Mouse (Mus musculus) T-helper 2 cell (primary cell): Measurements from ENCODE around the gene Msgn1.

ENCODE experiments used
- in situ Hi-C: fragments of 300-600 bp; cut with MboI, MseI; formaldehyde crosslinking; loops from one replicate; pipeline ENCODE4 v1.15.1; 2025; ENCODE audit warnings: high pct_unique_total_duplicates

Msgn1 gene

DNA sequence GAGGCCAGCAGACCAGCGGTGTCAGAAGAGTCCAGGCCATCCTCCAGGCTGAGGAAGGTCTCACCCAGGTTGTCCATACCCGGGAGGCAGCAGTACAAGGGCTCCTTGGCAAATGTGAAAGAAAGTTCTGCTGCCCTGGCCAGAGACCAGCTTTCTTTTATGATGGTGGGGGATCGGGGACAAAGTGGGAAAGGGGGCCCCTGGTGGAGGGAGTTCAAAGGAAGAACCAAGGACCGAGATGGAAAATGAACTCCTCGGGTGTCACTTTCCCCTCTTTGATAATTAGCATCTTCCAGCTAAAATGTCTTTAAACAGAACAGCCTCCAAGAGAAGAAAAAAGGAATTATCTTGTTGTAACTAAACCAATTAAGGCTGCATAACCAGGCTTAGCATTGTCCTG, at the start of gene Msgn1:
Gene Msgn1 (minus strand): TSS at position 101 of the 400 bp plus-strand sequence.
- in situ Hi-C loops: no loop called here

DNA sequence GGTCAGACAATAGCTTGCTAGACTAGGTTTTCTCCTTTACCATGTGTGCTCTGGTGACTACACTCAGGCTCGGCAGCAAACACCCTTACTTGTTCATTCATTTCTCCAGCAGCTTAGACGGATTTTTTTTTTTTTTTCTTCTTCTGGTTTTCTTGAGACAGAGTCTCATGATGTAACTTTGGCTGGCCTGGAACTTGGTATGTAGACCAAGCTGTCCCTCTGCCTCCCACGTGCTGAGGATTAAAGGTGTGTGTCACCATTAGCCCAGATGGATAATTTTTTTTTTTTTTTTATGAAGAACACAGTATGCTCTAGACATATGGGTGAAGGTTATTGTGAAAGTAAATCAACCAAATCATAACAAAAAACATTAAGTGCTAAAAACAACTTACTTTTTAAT, 41.5 kb upstream of the Msgn1 start:
- in situ Hi-C loops: no loop called here

DNA sequence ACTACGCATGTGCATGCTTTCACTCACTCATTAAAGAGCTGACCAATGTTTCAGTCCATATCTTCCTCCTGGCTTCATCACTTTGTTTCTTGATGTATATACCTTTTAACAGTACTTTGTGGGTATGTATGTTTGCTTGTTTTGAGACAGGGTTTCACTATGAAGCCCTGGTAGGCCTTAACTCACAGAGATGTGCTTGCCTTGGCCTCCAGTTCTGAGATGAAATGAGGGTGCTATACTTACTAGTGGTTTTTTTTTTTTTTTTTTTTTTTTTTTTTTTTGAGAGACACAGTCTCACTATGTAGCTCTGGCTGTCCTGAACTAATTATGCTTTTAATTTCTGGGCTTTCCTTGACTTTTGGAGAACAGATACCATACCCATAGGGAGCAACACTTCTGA, 38.7 kb upstream of the Msgn1 start:
- in situ Hi-C loops: no loop called here

DNA sequence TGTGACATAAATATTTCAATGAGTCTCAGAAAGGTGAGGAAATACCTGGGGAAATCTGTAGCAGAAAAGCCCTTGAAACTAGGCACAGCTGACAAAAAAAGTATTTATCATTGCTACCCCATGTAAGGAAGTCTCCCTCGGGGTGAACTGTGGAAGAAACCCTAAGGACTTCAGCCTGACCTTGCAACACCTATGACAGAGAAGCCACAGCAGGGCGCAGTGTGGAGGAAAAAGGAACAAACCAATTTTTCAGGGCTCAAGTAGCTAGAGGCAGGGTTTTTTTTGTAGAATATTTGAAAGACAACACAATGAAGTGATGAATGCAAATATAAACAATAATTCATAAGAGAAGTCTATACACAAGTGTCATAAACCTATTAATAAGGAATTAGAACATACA, 27.2 kb upstream of the Msgn1 start:
- in situ Hi-C loops: no loop called here

DNA sequence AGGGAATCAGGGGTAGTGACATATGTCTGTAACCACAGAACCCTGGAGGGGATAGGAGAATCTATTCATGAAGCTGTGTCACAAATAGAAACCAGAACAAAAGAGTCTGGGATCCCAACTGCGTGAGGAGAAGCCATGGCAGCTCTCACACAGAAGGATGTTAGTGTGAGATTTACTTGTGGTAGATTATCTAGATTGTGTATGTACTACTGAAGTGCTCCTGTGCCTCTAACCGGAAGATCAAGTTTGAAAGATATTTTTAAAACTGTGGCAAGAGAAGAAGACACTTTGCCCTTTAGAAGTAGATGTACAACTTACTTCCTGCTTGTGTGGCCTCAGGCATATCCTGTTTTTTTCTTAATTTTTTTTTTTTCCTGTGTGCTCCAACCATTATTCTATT, 21.5 kb upstream of the Msgn1 start:
- in situ Hi-C loops: no loop called here

DNA sequence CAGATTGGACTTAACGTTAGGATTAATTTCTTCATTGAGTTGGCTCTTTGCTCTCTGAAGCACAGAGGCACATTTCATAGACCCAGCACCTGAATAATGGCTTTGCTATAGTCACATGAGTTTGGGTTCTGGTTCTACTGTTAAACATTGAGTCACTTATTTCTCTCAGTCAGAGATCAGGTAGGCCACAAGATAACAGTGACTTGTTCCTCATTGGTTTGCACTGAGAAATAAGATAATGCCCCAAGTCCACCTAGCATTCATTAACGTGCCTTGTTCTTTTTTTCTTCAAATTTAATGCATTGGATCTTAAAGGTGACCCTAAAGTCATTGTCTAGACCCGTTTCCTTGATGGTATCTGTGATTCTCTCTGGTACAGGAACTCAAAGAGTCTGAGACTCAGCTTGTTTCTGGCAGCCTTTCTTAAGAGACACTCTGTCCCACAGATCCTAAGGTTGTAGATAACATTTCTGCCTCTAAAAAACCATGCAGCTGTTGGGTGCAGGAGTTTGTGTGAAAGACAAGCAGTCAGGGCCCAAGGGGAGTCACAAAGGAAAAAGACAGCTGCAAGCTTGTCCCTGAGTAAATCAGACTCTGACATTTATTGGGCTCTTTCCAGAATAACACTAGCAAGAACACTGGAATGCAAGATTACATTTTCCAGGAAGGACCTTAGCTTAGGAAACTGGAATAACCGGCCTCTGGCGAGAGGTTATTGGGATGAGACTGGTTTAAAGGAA, 17.9 kb upstream of the Msgn1 start:
- in situ Hi-C loops: no loop called here

DNA sequence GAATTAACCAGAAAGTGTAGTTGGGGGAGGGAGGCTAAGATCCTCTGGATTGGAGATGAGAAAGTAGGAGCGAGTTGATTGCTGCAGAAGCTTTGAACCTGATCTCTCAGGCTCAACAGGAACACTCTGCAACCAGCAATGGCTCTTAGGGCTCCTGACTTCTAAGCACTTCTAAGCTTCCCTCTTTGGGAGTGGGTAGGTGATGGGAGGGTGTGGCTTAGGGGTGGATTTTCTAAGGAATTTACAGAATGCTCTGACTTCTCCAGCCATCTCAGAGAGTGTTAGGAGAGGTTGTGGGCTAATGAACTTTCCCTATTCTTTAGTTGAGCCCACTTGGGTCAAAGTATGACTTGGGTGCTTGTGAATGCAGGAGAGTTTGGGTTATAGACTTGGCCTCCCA, 17.4 kb upstream of the Msgn1 start:
- in situ Hi-C loops: no loop called here

DNA sequence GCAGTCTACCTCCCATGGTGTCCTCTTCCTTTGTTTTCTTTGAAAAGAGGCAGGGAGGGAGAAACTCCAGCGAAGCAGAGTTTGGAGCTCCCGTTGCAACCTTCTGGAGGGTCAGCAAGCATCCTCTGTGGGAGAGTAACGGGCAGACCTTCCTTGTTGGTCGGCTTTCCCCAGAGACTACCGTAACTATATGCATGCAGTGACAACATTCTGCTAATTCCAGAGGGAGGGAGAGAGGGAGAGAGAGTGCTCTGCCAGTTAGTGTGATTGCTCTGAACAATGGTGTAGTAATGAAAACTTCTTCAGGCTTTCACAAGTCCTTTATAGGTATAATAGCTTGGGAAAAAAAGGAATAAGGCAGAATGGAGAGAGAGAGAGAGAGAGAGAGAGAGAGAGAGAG, 15.9 kb upstream of the Msgn1 start:
- in situ Hi-C loops: no loop called here

DNA sequence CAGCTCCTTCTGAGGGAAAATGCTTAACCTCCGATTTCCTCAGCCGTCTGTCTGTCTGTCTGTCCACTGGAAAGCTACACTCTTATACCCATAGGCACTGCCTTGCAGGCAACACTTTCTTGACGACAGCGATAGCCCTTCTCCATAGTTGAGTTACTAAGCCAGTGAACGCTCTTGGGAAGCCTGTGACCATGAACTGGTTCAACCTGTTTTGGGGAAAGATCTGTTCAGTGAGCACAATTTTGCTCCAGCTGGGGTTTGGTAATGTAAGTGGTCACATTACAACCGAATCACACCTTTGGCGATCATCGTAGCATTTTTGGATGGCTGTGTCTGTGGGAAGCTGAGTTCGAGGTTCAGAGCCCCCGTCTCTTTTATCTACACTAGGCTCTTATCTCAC, 14.3 kb upstream of the Msgn1 start:
- in situ Hi-C loops: no loop called here

DNA sequence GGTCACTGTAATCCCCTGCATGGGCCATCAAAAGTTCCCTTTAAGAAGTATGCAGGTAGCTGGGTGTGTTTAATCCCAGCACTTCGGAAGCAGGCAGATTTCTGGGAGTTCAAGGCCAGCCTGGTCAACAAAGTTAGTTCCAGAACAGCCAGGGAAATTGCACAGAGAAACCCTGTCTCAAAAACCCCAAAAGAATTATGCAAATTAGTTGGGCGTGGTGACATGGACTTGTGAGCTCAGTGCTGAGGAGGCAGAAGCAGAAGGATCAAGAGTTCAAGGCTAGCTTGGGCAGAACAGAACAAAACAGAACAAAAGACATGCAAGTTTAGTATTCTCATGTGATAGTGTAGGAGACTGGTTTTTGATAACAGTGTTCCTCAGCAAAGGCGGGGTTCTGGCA, 13.8 kb upstream of the Msgn1 start:
- in situ Hi-C loops: no loop called here

DNA sequence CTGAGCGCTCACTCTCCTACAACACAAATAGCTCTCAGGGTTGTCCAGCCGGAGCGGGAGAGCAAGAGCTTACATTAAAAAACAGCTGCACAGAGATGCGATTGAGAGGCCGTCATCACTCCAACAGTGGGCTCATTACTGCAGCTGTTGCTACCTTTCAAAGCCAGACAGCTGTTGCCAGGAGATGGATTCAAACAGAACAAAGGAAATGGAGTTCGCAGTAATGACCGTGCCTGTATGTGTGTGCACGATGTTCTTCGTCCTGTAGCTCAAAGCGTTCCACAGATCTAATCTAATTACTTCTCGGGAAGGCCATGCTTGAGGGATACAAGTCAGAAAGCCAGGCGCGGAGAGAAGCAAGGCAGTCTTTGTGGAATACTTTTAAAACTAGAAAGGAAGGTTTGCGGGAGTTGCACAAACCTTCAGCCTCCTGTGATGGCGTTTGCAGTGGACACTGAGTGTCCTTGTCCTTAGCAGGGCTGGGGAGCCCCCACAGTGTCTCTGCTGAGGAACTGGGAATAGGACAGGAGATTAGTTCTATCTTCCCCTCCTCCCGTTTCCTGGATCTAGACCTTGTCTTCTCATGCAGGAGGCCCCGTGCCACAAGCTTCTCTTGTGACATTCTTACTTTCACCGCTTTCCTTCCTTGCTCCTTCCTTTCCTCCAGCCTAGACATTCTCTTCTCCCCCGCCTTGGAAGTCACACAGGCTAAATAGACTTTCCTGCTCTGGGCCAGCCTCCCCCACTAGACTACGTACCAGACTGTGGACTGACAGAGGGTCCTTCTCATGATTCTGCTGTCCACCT, 13.0 kb upstream of the Msgn1 start:
- in situ Hi-C loops: no loop called here

DNA sequence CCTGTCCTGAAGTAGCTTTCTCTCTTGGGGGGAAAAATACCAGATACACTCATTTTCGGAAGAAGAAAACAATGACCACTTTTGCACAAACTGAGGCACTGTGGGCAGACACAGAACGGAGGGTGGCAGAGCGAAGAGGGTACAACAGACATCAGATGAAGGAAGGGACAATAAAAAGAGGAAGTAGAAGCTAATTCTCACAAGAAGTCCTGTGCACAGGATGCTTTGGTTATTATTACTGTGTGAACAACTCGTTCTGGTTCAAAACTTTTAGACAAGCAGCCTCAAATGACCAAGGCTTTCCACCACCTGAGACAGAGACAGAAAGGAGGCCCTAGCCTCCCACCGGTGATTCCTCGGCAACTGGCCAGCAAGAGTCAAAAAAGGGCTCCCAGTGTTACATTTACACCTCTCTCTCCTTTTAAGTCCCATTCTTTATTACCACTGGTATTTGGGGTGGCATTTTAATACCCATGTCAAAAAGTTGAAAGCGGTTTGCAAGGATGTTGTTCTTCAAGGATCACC, 9.0 kb upstream of the Msgn1 start:
- in situ Hi-C loops: no loop called here

DNA sequence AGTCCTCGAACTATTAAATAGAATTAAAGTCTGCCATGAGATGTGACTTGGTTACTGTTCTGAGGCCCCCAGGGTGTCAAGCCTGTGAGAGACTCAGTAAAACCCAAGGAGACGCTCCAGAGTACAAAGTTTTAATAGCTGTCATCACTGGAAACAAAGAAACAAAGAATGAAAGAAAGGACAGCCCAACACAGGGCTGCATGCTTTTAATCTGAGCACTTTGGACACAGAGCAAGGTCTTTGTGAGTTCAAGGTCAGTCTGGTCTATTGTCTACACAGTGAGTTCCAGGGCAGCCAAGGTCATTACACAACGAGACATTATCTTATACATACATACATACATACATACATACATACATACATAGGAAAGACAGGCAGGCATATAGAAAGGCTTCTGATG, 7.7 kb upstream of the Msgn1 start:
- in situ Hi-C loops: no loop called here

DNA sequence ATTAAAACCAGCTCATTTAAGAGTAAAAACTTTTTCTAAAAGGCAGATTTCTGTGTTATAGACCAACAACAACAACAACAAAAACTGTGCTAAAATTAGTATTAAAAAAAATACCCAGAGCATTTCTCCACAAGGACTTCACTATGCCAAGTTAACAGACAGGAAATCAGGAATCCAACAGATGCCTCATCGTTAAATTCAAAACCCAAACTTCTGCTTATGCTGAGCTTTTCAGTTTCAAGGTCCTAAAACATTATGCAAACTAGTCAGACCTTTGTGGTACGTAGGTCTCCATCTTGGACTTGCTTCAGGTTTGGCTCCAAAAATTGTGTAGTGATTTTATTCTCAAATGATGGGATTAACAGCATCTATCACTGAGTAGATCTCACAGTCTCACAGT, 6.8 kb upstream of the Msgn1 start:
- in situ Hi-C loops: no loop called here

DNA sequence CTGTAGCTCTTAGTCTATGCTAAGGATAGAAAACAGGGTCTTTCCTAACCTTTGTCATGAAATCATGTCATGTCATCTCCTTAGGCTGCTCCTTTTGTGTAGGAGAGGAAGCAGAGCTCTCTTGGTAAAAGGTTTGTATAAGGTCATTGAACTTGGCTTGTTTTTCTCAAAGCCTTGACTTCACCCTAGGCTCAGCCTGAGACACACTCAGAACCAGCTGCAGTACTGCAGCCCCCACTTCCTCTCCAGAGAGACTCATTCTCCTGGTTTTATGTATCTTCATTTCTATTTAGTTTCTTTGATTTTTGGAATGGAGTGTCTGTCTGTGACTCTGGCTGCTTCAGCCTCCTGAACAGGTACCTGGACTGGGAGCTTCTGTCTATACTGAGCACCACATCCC, 6.0 kb upstream of the Msgn1 start:
- in situ Hi-C loops: no loop called here

DNA sequence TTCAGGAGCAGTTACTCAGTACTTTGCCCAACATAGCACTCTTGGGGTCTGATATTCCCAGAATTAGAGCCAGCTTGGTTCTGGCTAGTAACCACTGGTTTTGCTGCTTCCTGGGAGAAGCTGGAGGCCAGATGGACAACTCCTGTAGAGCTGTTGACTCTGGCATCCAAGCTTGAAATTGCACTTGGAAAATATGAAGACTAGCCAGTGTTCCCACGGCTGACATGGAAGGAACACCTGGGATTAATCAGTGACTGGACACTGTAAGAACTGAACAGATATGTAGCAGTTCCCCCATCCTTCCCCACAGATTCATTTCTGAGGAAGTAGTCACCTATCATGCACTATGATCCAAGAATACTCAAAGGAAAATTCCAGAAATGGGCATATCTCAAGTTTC, 4.1 kb upstream of the Msgn1 start:
- in situ Hi-C loops: no loop called here

DNA sequence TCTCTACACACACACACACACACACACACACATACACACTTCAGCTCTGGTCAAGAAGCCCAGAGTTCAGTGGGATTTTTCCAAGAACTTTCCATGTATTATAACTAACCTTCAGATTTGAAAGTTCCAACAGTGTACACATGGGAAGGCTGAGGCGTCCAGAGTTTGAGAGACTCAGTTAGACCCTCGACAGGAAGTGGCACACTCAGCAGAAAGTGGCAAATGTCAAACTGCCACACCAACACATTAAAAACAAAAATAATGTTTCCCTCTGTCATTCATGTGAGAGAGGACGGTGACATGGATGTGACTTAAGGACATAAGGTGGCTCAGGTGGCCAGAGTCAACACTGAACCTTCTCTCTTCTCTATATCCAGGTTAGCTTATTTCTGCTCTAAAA, 1.6 kb upstream of the Msgn1 start:
- in situ Hi-C loops: no loop called here

DNA sequence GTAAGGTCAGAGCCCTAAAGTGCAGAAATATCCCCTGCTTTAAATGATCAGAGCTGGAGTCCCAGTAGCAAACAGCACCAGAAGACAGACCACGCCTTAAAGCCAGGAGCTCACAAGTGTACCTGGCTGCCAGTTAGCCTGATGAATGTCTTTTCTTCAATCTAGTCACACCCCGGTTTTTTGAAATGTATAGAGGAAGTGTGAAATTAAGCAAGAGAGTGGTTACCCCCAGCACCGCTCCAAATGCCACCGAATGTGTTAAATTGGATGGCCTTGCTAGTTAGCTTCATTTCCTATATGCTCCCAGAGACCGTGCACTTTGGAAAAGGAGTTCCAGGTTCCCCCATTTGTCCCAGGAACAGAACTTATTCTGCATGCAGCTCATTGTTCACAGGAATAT, 864 bp upstream of the Msgn1 start:
- in situ Hi-C loops: no loop called here

DNA sequence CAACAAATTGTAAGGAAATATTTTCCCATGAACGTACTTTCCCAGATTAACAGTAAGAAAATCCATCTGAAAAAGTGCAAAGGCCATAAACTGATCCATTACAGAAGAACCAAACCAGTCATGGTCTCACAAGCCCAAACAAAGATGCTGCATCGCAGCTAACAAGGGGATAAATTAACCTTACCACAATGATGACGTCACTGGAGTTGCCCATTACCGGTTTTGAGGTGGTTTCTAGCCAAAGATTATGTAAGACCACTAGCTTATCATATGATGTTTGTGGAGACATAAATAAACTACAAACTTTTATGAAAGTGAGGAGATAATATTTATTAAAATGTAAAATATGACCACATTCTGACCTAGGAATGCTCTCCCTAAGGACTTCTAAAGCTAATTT, 2.5 kb downstream of the Msgn1 start:
- in situ Hi-C loops: no loop called here

DNA sequence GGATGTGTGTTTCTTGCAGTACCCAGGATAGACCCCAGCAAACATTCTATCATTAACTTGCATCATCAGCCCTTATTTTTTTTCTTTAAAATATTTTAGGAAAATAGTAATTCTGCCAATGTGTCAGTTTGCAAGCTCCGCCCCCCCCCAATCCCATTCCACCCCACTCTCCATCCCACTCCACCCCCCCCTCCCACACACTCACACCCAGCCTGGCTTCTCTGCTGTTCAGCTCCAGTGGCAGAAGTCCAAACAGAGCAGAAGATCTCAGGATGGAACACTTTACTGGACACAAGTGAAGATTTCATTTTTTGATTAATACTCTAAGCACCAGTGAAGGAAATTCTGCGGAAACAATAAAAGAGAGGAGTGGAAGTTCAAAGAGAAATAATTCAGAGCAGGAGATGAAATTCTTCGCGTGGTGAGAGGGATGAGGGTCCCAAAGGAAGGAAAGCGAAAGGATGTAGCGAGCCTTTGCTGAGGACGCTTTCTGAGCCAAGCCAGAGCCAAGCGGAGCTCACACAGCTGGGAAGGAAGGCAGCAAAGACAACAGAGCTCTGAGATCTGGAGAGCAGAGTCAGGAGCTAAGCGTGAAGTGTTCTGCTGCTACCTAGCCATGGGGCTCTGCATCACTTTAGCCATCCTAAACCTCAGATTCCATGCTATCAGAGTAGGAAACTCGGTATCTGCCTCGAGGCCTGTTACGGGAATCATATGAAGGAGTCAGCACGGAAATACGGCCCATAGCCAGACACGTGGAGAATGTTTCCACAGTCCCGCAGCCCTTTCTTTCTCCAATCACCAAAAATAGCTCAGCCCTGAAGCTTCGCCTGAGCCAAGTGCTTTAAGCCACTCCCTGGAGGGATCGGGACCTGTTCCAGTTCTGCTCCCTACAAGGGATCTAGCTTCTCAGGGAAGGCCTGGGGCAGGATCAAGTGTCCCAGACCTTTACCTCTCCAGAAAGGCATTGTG, 4.8 kb downstream of the Msgn1 start:
- in situ Hi-C loops: no loop called here

DNA sequence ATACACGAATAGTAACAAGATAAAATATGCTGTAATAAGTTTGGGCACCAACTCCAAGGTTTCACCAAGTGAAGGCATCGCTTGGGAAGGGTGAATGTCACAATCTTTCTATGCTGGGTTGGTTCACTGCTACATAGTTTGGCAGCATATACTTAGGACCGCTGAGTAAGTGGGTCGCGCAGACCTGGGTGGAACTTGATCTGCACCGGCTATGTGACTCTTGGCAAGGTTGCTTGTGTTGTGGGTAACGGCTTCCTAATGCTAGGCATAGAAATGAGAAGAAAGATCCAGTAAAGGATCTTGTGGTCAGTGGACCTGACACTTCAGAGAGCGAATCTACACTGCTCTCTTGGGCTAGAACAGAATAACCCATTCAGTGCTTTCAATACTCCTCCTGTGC, 6.3 kb downstream of the Msgn1 start:
- in situ Hi-C loops: no loop called here

DNA sequence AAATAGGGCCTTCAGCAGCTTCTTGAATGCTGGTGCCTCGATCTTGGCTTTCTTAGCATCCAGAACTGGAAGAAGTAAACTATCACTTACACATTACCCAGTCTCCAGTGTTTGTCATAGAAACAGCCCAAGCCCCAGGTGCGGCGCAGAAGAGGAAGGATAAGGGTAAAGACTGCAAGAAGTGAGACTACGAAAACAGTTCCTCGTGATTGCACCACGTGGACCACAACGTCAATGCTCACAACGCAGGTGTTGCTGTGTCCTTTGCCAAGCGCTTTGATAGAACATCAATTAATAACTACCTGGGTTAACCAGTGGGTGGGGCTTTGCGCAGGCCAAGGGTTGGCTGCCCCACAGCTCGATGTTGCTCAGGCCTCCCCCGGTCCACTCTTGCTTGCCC, 8.1 kb downstream of the Msgn1 start:
- in situ Hi-C loops: no loop called here
